Mouse (Mus musculus) kidney, adult 2 months (tissue): ENCODE measurements at regions not wholly inside any gene's neighbourhood (a gene's known extent, or its start where the extent isn't known, plus 50 kb on each side); places are given as distances from the start of the nearest gene placed in this dataset.

Experiments used
- DNase-seq: peaks from one replicate; pipeline ENCODE4 v3.0.0; 2021
- H3K27ac ChIP-seq: fragments of 200-500 bp; 2 replicates; pipeline ENCODE4 v1.5.1; 2012; ENCODE audit warnings: low read depth, low read length, control low read depth, inconsistent platforms; ENCODE audit not compliant: insufficient read depth
- H3K27me3 ChIP-seq: fragments of 200-500 bp; replicated peaks from 2 replicates; pipeline ENCODE4 v1.6.1; 2012; ENCODE audit warnings: mild to moderate bottlenecking, moderate library complexity, low read length, inconsistent platforms; ENCODE audit not compliant: control insufficient read depth, insufficient read depth
- H3K36me3 ChIP-seq: fragments of 200-500 bp; 2 replicates; pipeline ENCODE4 v1.6.1; 2012; ENCODE audit warnings: mild to moderate bottlenecking, moderate library complexity, low read length, inconsistent platforms; ENCODE audit not compliant: control insufficient read depth, insufficient read depth
- H3K4me1 ChIP-seq: fragments of 200-500 bp; 2 replicates; pipeline ENCODE4 v1.6.1; 2011; ENCODE audit warnings: low read length; ENCODE audit not compliant: control insufficient read depth, insufficient read depth
- H3K4me3 ChIP-seq: fragments of 200-500 bp; 2 replicates; pipeline ENCODE4 v1.5.1; 2011; ENCODE audit warnings: mild to moderate bottlenecking, low read depth, low read length, control low read depth; ENCODE audit not compliant: insufficient read depth
- CTCF ChIP-seq: fragments of 200-500 bp; conservative IDR thresholded peaks from 2 replicates; pipeline ENCODE4 v1.5.1; 2011; ENCODE audit warnings: low read depth, mild to moderate bottlenecking, control low read depth, low read length, moderate library complexity, mixed read lengths; ENCODE audit not compliant: insufficient read depth, insufficient read length
- POLR2A ChIP-seq: fragments of 200-500 bp; IDR thresholded peaks from one replicate; pipeline ENCODE4 v1.6.1; 2011; ENCODE audit warnings: low read depth, low read length, control low read depth
- WGBS: fragments of 180-500 bp; shearing (Covaris S2); methylation state at CpG from one replicate; pipeline ENCODE4 v1.1.7; 2018; 5-methylcytosine and 5-hydroxymethylcytosine counted together

DNA sequence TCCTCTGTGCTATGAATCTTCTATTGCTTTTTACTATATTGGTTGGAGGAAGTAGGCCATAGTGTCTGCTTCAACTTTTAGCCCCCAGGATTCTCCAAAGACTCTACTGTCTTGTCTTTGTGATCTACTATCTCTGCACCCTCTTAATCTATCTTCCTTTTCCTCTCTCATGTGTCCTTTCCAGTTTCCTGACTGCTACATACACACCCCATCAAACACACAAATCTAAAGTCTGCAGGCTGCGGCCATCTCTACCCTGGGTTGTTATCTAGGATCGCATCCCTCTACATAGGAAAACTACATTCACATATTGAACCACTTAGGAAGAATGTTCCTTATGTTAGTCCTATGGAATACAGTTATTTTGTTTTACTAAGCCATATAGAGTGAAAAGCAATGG is 211.4 kb upstream of the Klf3 start:
- H3K4me3 ChIP-seq, result no peak overlapping the region
- 97% methylated on average over 2 of the region's 2 CpGs for WGBS
- H3K36me3 ChIP-seq, result no peaks in the 10 kb centered on the region
- DNase-seq, result no peak
- H3K4me1 ChIP-seq, result peaks cover 3% of the 10 kb centered on the region; the same call in 1 of the 2 replicates
- TF ChIP-seq CTCF (no peak), POLR2A (no peak)
- no peaks in the 10 kb centered on the region for H3K27me3 ChIP-seq
- H3K27ac ChIP-seq, result no peak overlapping the region

- DNase-seq, result no peak
- H3K4me3 ChIP-seq, result no peak overlapping the region
- no peaks in the 10 kb centered on the region for H3K36me3 ChIP-seq
- WGBS, result 83% methylated on average over 3 of the region's 3 CpGs
- TF ChIP-seq CTCF (no peak), POLR2A (no peak)
- H3K27me3 ChIP-seq, result no peaks in the 10 kb centered on the region
- no peak overlapping the region for H3K27ac ChIP-seq
- H3K4me1 ChIP-seq, result peaks cover 15% of the 10 kb centered on the region
Measured at GRCm38 (mm10) chr5:64595220-64595619, 208.0 kb upstream of the Klf3 start.

GRCm38 (mm10) chr5:64595751-64596344 is 207.3 kb upstream of the Klf3 start:
- Histone ChIP-seq H3K27me3 (no peaks in the 10 kb centered on the region), H3K4me1 (peaks cover 17% of the 10 kb centered on the region), H3K27ac (0 out of 2 replicates have a peak overlapping the region, but pooled peaks have one; percentile 8), H3K36me3 (no peaks in the 10 kb centered on the region), H3K4me3 (no peak overlapping the region)
- no peak for TF ChIP-seq POLR2A
- no peak for TF ChIP-seq CTCF
- no peak for DNase-seq
- WGBS, result 63% methylated on average over 17 of the region's 17 CpGs

- WGBS, result 81% methylated on average over 7 of the region's 7 CpGs
- no peak for DNase-seq
- TF ChIP-seq CTCF (no peak), POLR2A (no peak)
Measured at GRCm38 (mm10) chr5:64597021-64597420, 206.2 kb upstream of the Klf3 start.

GRCm38 (mm10) chr5:64597451-64597850 is 205.7 kb upstream of the Klf3 start:
- DNase-seq, result no peak
- no peak for TF ChIP-seq CTCF
- TF ChIP-seq POLR2A, result no peak
- WGBS, result 87% methylated on average over 3 of the region's 3 CpGs
- Histone ChIP-seq H3K27me3 (no peaks in the 10 kb centered on the region), H3K4me1 (peaks cover 24% of the 10 kb centered on the region), H3K36me3 (no peaks in the 10 kb centered on the region), H3K4me3 (no peak overlapping the region), H3K27ac (no peak overlapping the region)

More at GRCm38 (mm10) chr5:64597021-64597420, 206.2 kb upstream of the Klf3 start:
- Histone ChIP-seq H3K4me1 (peaks cover 20% of the 10 kb centered on the region), H3K36me3 (no peaks in the 10 kb centered on the region), H3K27me3 (no peaks in the 10 kb centered on the region), H3K4me3 (no peak overlapping the region), H3K27ac (no peak overlapping the region)

DNA sequence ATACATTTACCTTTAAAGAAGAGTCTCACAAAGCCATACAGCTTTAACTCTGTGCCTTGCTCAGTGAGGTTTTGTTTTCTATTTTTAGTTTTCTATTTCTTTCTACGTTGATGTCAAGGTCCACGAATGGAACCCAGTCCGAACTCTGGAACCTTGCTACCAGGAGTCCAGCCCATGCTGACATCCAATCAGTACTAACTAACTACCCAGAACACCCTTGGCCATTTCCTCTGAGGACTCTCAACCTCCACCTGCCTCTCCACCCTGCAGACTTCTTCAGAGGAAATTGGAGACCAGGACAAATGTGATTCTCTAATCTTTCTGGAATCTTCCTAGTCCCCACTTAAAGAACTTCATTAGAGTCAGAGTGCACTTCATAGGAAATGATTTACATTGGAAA is 204.6 kb upstream of the Klf3 start:
- H3K4me3 ChIP-seq, result no peak overlapping the region
- WGBS, result 36% methylated on average over 3 of the region's 3 CpGs
- peaks cover 28% of the 10 kb centered on the region for H3K4me1 ChIP-seq
- peak overlapping the region; percentile 99 for H3K27ac ChIP-seq
- DNase-seq, result peak; percentile 90
- H3K27me3 ChIP-seq, result no peaks in the 10 kb centered on the region
- TF ChIP-seq CTCF (no peak), POLR2A (no peak)
- no peaks in the 10 kb centered on the region for H3K36me3 ChIP-seq

- Histone ChIP-seq H3K27me3 (no peaks in the 10 kb centered on the region), H3K36me3 (no peaks in the 10 kb centered on the region), H3K4me3 (no peak overlapping the region), H3K27ac (peak overlapping the region; percentile 99), H3K4me1 (peaks cover 29% of the 10 kb centered on the region)
- 23% methylated on average over 3 of the region's 3 CpGs for WGBS
- no peak for DNase-seq
- TF ChIP-seq CTCF (no peak), POLR2A (no peak)
Measured at GRCm38 (mm10) chr5:64599015-64599414, 204.2 kb upstream of the Klf3 start.

- no peak for TF ChIP-seq POLR2A
- H3K27me3 ChIP-seq, result no peaks in the 10 kb centered on the region
- peaks cover 29% of the 10 kb centered on the region for H3K4me1 ChIP-seq
- H3K36me3 ChIP-seq, result no peaks in the 10 kb centered on the region
- peak; percentile 40 for DNase-seq
- peak overlapping the region; percentile 99 for H3K27ac ChIP-seq
- WGBS, result 40% methylated on average over 13 of the region's 13 CpGs
- H3K4me3 ChIP-seq, result no peak overlapping the region
Measured at GRCm38 (mm10) chr5:64599865-64600288, 203.3 kb upstream of the Klf3 start.
